Mouse (Mus musculus) stomach, postnatal 0 days (tissue): ENCODE measurements around the gene Tmprss6. TPM values are rescaled to one million over a fixed set of nuclear protein-coding genes. Genes with fewer than 3 reads are reported as not detected.

ENCODE experiments used
- ATAC-seq: fragments of 200-750 bp; cut with Nextera tagmentation; 2 replicates; pipeline ENCODE4 v1.8.0; 2017; ENCODE audit not compliant: low FRiP score, low TSS enrichment
- DNase-seq: peaks from one replicate; pipeline ENCODE4 v3.0.0-alpha.2; 2016; ENCODE audit warnings: low spot score
- H3K27ac ChIP-seq: fragments of 300-500 bp; sonication (generic); replicated peaks from 2 replicates; pipeline ENCODE4 v1.5.1; 2014; ENCODE audit warnings: mild to moderate bottlenecking, control low read depth
- H3K27me3 ChIP-seq: fragments of 300-500 bp; sonication (generic); 2 replicates; pipeline ENCODE4 v1.6.1; 2014; ENCODE audit warnings: low read length; ENCODE audit not compliant: control insufficient read depth, insufficient read depth
- H3K36me3 ChIP-seq: fragments of 300-500 bp; sonication (generic); 2 replicates; pipeline ENCODE4 v1.6.1; 2014; ENCODE audit warnings: low read length, mixed read lengths; ENCODE audit not compliant: control insufficient read depth, insufficient read depth
- H3K4me1 ChIP-seq: fragments of 300-500 bp; sonication (generic); replicated peaks from 2 replicates; pipeline ENCODE4 v1.6.1; 2014; ENCODE audit warnings: antibody characterized with exemption; ENCODE audit not compliant: control insufficient read depth, insufficient read depth
- H3K4me2 ChIP-seq: fragments of 300-500 bp; sonication (generic); replicated peaks from 2 replicates; pipeline ENCODE4 v1.6.1; 2014; ENCODE audit warnings: low read depth, mild to moderate bottlenecking, control low read depth, moderate library complexity
- H3K4me3 ChIP-seq: fragments of 300-500 bp; sonication (generic); 2 replicates; pipeline ENCODE4 v1.5.1; 2014; ENCODE audit warnings: low read depth, low read length, control low read depth
- H3K9ac ChIP-seq: fragments of 300-500 bp; sonication (generic); 2 replicates; pipeline ENCODE4 v1.6.1; 2014; ENCODE audit warnings: mild to moderate bottlenecking, low read length, control low read depth, mixed read lengths
- H3K9me3 ChIP-seq: fragments of 300-500 bp; sonication (generic); 2 replicates; pipeline ENCODE4 v1.6.1; 2016; ENCODE audit warnings: low read length; ENCODE audit not compliant: control insufficient read depth
- CTCF ChIP-seq: IDR thresholded peaks from 2 replicates; pipeline ENCODE4 v1.5.1; 2016; ENCODE audit warnings: antibody characterized with exemption, low read depth, mild to moderate bottlenecking, moderate library complexity
- EP300 ChIP-seq: optimal IDR thresholded peaks from 2 replicates; pipeline ENCODE3; 2016; ENCODE audit warnings: antibody characterized with exemption
- WGBS: fragments of 180-500 bp; shearing (Covaris S2); extraction: QIAGEN DNeasy Blood & Tissue Kit; methylation state at CpG from one replicate; pipeline ENCODE4 v1.1.7; 2014; 5-methylcytosine and 5-hydroxymethylcytosine counted together
- polyA plus RNA-seq: library from polyadenylated mRNA; unstranded; fragments of >200 nt; fragmentation: Nextera tagmentation; extraction: Ambion mirVana; gene quantifications from 2 replicates; pipeline ENCODE4 v1.2.1, GENCODE M21; 2015

Tmprss6 gene
- polyA plus RNA-seq, 1 experiment from 2014 or later: 0.50 TPM

- Histone ChIP-seq H3K4me2 (no peak overlapping the region), H3K4me1 (peaks cover 3% of the 10 kb centered on the region; the same call in 1 of the 2 replicates), H3K4me3 (no peak overlapping the region), H3K9ac (no peak overlapping the region), H3K27ac (no peak overlapping the region), H3K36me3 (peaks cover 7% of the 10 kb centered on the region; the same call in 1 of the 2 replicates), H3K27me3 (no peaks in the 10 kb centered on the region), H3K9me3 (no peaks in the 10 kb centered on the region)
- WGBS: 84% methylated on average over 11 of the region's 11 CpGs
- no peak for DNase-seq
- TF ChIP-seq EP300 (no peak), CTCF (no peak)
- ATAC-seq: no peak
These were observed 32.8 kb downstream of the Tmprss6 start for GRCm38 (mm10) chr15:78435681-78436080.

- no peak overlapping the region for H3K27ac ChIP-seq
- peaks cover 3% of the 10 kb centered on the region; the same call in 1 of the 2 replicates for H3K4me1 ChIP-seq
- WGBS: 38% methylated on average over 6 of the region's 6 CpGs
- H3K4me2 ChIP-seq: no peak overlapping the region
- DNase-seq (no peak), ATAC-seq (no peak)
- H3K9me3 ChIP-seq: no peaks in the 10 kb centered on the region
- H3K27me3 ChIP-seq: no peaks in the 10 kb centered on the region
- no peak overlapping the region for H3K4me3 ChIP-seq
- H3K36me3 ChIP-seq: peaks cover 7% of the 10 kb centered on the region; the same call in 1 of the 2 replicates
- no peak overlapping the region for H3K9ac ChIP-seq
- TF ChIP-seq EP300 (no peak), CTCF (peak; percentile 75)
These were observed 33.4 kb downstream of the Tmprss6 start for GRCm38 (mm10) chr15:78434896-78435520.

GRCm38 (mm10) chr15:78431541-78432121 is 36.8 kb downstream of the Tmprss6 start:
- no peak overlapping the region for H3K27ac ChIP-seq
- H3K27me3 ChIP-seq: no peaks in the 10 kb centered on the region
- H3K4me2 ChIP-seq: no peak overlapping the region
- no peak overlapping the region for H3K4me3 ChIP-seq
- H3K9ac ChIP-seq: no peak overlapping the region; the same call in 1 of the 2 replicates
- H3K9me3 ChIP-seq: no peaks in the 10 kb centered on the region
- TF ChIP-seq EP300: no peak
- TF ChIP-seq CTCF: no peak
- H3K36me3 ChIP-seq: peaks cover 7% of the 10 kb centered on the region; the same call in 1 of the 2 replicates
- WGBS: 77% methylated on average over 7 of the region's 7 CpGs
- H3K4me1 ChIP-seq: 0 out of 2 replicates have a peak, but pooled peaks cover 3% of the 10 kb centered on the region
- ATAC-seq: peak; percentile 11; the same call in 1 of the 2 replicates
- no peak for DNase-seq

GRCm38 (mm10) chr15:78430874-78431273 is 37.6 kb downstream of the Tmprss6 start:
- peaks cover 7% of the 10 kb centered on the region; the same call in 1 of the 2 replicates for H3K36me3 ChIP-seq
- TF ChIP-seq CTCF: no peak
- TF ChIP-seq EP300: no peak
- H3K4me3 ChIP-seq: no peak overlapping the region
- H3K4me1 ChIP-seq: 0 out of 2 replicates have a peak, but pooled peaks cover 3% of the 10 kb centered on the region
- no peak overlapping the region for H3K9ac ChIP-seq
- no peak overlapping the region for H3K4me2 ChIP-seq
- 84% methylated on average over 10 of the region's 10 CpGs for WGBS
- peak overlapping the region; percentile 5; the same call in 1 of the 2 replicates for H3K27ac ChIP-seq
- H3K9me3 ChIP-seq: no peaks in the 10 kb centered on the region
- DNase-seq (no peak), ATAC-seq (no peak)
- no peaks in the 10 kb centered on the region for H3K27me3 ChIP-seq

GRCm38 (mm10) chr15:78429871-78430622 is 38.4 kb downstream of the Tmprss6 start:
- Histone ChIP-seq H3K36me3 (peaks cover 7% of the 10 kb centered on the region; the same call in 1 of the 2 replicates), H3K4me1 (0 out of 2 replicates have a peak, but pooled peaks cover 3% of the 10 kb centered on the region), H3K27me3 (no peaks in the 10 kb centered on the region), H3K27ac (peak overlapping the region; percentile 77), H3K4me2 (peak overlapping the region; percentile 80), H3K4me3 (no peak overlapping the region), H3K9me3 (no peaks in the 10 kb centered on the region), H3K9ac (peak overlapping the region; percentile 18; the same call in 1 of the 2 replicates)
- TF ChIP-seq EP300 (no peak), CTCF (no peak)
- 80% methylated on average over 13 of the region's 13 CpGs for WGBS
- ATAC-seq (no peak), DNase-seq (no peak)
